Mouse (Mus musculus): ENCODE data around the gene Mospd3.

DNA sequence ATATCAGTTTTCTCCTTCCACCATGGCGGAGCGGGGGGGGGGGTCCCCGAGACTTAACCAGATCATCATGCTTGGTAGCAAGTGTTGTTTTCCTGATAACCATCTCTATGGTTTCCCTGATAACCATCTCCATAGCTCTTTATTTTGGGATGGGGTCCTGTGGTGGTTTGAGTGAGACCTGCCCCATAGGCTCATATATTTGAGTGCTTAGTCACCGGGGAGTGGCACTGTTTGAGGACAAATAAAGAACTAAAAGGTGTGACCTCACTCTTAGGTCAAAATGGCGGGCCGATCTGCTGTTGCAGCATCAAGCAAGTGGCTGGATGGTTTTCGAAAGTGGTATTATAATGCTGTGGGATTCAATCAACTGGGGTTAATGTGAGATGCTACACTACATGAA is 14.5 kb upstream of the Mospd3 start:
- no peak for TF ChIP-seq CTCF (IDR thresholded peaks at IDR 0.05; ENCODE audit: extremely low read depth, insufficient read depth, low read length)
- TF ChIP-seq POLR2A (IDR thresholded peaks at IDR 0.05; ENCODE audit: extremely low read depth, insufficient read depth, low read length): no peak

Data from cortical plate, adult 2 months (tissue).